Mouse (Mus musculus): Measurements from ENCODE around the gene Cuedc1.

Cuedc1 gene

DNA sequence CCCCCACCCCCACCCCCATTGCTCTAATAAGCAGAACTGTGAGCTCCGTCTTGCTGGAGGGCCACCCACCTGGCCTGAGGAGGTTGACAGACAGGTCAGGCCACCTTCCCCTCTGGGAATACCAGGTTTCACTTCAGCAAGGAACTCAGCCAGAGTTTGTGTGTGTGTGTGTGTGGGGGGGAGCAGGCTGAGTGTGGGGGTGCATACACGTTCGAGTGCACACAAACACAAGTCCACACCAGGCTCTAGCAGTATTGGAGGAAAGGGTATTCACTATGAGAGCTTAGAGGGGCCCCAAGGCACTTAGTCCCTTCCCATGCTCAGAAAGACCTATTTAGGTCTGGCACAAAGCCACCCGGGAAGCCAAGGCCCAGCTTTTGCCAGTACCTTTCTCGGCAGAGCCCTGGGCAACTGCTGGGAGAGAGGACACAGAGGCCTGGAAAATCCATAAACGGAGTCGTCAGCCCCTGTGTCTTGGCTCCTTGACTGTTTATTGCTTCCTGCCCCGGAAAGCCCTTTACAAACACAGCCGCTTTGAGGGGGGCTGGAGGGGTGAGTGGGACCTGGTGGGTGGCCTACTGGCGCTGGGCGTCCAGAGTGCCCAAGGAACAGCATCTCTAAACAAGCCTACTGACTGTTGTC, 50.9 kb downstream of the Cuedc1 start:
- peak; percentile 78 for DNase-seq

DNA sequence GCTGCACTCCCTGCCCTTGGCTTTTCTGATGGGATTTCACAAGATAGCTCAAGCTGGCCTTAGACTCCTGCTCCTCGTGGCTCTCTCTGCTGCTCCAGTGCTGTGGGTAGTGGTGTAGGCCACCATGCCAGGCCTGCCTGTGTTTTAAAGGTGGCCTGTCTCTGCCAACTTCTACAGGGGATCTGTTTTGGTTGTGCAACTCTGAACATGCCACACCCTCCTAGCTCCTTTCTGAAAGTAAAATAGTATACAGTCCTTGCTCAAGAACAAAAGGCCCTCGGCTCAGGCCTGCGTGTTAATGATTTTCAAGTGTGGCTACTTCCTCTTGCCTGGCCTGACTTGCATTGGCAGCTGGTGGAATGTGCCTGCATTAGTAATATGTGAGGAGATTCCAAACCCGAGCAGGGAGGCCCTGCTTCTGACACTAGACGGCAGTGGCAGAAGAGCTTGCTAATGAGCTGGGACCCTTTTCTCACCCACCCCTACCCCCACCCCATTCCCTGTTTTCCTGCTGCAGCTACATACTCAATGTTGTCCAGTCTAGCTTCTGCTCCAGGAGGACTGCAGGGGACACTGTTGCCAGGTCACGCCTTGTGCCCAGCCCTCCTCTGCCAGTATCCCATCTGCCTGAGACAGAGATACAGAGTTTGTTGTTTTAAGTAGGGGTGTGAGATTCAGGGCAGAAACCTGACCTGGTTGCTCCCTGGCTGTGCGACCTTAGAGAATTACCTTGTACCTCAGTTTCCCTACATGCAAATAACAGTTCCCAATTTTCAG, 53.7 kb downstream of the Cuedc1 start:
- DNase-seq, result no peak

DNA sequence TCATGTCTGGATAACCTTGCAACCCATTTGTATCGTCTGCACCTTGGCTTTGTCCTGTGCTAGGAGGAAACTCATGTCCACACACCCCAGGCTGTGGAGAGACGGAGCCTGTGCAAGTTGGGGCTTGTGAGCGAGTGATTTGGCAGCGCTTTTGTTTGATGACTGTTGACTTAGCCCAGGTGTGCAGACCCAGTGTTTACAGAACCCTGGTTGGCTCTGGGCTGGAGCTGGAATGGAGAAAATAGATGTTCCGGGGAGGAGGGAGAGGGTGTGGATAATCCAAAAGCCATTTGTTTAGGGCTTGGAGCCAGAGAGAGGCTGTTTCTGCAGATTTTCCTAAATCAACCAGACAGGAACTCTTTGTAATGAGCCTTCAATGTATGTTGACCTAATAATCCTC, 56.0 kb downstream of the Cuedc1 start:
- no peak for DNase-seq

DNA sequence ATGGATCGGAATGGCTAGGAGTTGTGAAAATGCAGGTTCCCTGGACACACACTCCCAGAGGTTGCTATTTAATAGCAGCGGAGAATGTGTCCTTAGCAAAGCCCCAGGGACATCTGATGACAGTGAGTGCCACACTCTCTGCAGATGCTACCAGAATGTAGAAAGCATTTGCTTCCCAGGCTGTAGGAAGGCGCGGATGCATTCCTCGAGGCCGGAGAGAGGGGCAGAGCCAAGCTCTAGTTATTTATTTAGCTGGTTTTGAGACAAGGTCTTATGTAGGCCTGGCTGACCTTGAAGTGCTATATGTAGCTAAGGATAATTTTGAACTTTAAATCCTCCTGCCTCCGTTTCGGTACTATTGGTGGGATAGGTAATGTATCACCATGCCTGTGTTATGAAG, 56.6 kb downstream of the Cuedc1 start:
- no peak for DNase-seq

DNA sequence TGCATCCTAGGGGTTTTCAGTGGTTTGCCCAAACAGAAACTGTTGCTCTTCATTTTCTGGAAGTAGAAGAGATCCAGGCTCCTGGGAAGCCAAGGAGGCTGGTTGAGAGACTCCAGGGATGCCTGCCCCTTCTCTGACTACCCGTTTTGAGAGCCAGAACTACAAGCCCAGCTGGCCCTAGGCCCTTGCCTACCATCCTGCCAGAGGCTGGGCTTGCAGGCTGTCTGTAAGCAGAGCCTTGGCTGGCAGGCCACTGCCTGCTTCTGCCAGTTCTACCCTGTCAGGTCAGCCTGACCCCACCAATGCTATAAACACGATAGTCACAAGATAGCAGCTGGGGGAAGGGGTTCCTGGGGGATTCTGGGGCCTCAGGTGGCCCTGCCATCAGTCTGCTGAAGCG, 57.6 kb downstream of the Cuedc1 start:
- no peak for DNase-seq

DNA sequence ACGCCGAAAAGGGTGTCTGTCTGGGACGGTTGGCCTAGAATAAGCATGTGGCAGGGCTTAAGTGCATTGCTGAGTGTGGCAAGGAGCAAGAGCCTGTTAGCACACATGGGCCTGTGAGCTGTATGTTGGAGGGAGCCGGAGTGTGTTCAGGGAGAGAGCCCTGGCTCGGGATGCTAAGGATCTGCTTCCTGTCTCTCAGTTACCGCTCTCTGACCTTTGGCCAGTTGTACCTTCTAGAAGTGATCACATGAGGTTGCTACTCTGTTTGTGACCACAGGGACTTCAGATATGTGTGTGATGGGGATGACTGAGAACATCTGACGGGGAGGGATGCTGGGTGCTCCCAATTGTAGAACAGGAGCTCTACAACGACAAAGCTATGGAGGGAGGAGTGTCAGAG, 58.1 kb downstream of the Cuedc1 start:
- DNase-seq, result no peak

DNA sequence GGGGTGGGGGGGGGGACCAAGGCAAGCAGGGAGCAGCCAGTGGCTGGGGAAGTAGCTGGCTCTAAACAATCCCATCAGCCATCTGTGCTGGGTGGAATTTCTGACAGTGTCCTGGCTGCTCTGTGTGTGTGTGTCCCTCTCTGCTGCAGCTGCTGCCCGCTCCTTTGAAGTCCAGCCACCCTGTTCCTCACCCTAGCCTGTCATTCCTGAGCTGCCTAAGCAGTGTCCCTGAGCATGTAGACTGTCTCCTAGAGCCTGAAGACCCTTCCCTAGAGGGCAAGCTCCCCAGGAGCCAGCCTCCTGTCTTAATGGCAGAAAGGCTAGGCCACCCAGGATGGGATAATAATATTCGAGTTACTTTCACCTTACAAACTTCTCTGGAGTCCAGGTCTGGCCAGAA, 58.5 kb downstream of the Cuedc1 start:
- DNase-seq, result no peak

DNA sequence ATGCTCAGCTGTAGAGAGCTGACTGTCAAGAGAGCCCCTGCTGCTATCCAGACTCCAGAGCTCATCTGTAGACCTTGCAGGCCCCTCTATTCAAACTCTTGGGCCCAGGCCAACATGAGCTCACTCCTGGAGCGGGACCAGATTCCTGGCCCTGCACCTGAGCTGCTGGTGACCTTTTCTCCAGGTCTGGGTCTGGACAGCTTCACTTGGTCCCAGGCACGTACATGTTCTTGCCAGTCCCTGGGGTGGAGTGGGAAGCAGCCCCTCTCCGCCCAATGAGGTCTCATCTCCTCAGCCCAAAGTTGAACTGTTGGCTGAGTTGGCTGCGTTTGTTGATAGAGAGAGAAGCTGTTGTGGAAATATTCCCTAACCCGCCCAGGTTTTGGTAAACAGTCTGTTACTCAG, 61.0 kb downstream of the Cuedc1 start:
- peak; percentile 79 for DNase-seq

DNA sequence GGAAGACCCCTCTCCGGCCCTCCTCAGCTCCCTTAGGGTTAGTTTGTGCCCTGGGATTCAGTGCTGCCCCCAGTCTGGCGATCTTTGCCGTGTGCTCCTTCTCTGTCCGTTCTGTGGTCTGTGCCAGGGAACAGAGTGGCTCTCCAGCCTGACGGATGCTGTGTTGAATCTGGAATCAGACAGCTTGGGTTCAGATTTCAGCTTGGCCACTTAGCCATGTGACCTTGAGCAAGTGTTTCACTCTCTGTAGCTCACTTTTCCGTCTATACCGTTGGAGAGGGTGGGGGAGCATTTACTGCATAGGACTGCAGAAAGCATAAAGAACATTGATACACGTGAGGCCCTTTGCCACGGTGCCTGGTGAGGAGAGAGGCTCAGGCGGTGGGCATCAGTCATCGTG, 61.5 kb downstream of the Cuedc1 start:
- no peak for DNase-seq

DNA sequence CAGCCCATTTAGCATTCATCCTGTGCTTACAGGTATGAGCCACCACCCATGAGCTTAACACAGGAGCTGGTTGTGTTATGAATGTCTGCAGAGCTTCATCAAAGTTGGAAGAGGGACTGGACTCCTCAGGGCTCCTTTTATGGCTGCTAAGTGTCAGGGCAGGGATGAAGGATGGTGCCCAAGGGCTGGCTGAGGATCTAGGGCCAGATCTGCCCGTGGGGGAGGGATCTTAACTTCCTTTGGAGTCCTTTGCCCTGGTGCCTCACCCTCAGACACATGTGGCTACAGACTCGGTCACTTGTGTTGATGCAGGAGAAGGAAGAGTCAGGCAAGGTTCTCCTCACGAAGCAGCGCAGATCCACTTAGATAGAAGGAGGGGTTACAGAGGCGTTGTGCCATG, 62.5 kb downstream of the Cuedc1 start:
- no peak for DNase-seq

DNA sequence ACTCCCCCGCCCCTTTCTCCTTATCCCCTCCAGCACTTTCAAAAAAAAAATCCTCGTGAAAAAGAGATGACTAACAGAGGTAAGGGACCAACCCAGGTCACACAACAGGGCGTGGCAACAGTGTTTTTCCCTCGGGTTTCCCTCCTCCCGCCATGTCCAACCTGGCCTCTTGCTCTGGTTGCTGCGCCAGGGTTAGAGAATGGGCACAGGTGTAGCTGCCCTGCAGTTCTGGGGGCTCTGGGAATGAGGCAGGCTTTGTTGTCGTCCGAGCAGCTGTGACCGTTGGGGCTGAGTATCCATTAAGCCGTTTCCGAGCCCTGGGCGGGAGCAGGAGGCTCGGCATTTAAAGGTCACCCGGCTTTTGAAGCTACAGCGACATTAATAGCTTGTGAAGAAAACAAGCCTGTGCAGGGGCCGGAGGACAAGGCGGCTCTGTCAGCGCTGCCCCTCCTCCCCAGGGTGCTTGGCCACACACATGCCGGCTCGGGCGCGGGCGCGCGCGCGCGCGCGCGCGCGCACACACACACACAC, 63.3 kb downstream of the Cuedc1 start:
- DNase-seq, result peak; percentile 81

DNA sequence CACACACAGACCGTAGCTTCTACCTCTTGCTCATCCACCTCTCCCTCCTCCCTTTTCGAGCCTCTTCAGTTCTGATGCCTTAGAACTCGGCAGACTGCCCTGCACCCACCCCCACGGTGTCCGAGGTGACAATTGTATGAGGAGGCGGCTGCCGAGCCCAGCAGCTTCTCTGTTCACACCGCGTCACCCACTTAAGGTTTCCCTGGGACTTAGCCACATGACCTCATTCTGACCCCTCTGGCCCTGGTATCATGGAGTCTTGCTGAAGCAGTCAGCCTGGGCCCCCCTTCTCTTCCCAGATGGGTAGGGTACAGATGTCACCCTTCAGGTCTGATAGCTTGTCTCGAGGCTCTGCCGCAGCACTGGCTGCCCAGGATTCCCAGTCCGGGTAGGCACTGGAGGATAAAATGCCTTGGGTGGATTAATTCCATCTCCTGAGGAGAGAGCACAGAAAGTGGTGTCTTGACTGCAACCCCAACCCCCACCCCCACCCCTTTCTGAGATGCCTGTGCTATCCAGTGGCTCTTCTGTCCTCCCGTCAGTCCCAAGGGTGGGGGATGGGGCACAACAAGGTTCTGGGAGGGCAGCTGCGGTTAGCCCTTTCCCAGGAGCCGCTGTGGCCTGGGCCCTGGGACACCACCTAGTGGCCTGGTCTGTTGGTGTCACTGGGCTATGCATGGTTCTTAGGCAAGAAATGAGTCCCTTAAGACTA, 63.9 kb downstream of the Cuedc1 start:
- DNase-seq, result peak; percentile 95

DNA sequence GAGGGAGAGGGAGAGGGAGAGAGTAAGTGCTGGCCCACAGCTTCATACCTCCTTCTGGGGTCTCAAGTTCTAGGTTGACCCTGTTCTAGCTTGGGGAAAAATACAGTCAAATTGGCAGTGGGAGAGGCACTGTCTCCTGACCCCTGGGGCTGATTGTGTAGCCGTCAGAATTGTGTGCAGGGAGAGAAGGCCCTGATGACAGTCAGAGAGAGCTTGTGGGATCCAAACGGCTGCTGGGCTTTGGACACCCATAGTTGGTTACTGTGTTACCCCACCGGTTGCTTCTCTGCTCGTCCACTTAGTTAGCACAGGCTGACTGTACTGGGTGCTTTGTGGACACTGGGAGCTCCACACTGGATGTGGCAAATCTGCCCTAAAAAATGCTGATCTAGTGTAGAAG, 64.9 kb downstream of the Cuedc1 start:
- no peak for DNase-seq

DNA sequence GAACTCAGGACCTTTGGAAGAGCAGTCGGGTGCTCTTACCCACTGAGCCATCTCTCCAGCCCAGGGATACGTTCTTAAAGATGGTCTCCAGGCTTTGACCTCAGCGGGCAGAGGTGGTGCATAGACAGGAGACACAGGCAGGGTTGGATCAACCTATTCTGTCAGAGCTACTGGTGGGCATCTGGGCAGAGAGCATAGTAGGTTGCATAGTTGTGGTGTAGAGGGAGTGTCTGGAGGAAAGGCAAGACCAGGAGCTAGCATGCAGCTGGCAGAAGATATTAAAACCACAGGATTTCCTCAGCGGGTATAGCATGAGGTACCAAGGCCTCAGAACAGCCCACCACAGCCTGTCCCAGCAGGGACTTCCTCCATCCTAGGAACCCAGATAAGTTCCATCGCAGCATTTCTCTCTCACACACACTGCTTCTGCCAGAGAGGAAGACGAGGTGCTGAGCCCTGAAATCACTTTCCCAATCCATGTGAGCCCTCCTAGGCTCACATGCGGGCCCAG, 66.4 kb downstream of the Cuedc1 start:
- no peak for DNase-seq

DNA sequence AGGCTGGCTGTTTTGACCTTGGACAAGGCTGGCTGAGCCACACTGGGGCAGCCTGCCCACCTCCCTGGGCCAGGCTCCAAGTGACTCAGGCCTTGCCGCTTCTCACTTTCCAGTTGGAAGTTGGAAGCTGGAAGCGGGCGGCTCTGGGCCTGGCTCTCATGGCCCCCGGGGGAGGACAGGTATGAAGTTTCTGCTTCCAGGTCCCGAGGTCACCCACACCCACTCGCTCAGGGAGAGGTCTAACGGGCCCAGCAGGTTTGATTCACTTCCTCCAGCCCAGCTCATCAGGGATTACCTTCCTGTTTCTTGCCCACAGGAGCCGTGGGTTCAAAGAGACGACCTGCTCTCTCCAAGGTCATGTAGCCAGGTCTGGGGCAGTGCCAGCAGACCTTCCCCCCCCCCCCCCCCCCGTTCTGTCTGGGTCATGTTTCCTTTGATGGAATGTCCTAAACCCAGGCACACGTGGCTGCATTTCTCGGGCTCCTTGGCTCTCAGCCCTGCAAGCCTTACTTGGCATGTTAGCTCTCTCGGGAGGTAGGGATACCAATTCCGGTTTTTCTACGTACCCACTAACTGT, 67.0 kb downstream of the Cuedc1 start:
- DNase-seq, result peak; percentile 75

DNA sequence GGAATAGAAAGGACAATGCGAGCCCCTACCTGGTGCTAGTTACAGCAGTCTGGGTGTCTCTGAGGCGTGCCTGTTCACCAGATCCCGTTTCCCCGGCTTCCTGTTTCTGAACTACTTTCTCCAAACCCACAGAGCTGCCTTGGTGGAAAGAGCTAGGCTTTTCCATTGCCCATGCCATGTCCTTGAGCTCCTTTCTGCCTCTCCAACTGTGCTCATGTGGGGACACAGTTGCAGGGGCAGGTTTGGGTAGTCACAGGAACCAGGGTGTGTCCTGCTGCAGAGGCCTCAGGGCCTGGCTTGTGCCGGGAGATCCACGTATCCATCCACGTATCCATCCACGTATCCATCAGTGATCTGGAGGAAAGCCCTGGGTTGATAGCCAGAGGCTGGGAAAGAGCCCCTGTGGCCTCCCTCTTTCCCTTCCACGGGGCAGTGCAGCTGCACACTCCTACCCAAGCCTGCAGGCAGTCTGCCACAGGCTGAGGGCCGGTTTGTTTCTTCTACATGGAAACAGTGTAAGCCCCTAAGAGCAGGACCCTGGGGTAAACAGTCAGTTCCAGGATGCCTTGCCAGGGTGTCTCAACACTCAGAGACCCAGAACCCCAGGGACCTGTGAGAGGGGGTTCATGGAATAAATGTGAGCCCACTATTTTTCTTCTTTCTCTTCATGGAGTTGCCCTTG, 68.0 kb downstream of the Cuedc1 start:
- no peak for DNase-seq

DNA sequence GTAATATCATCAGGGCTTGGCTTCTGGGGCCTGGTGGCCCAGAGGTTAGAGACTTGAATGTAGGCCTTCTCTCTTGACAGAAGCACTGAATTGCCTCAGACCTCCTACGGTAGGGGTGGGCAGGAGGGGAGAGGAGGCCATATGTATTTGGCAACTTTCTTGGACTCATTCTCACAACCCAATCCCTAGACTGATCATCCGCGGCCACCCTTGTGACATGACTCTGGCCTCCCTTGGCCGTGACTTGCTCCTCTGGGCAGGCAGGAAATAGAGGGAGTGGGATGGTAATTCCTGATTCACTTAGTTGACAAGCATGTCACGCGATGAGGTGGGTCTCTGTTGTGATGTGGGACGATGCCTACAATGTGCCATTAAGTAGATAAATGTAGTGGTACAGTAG, 68.6 kb downstream of the Cuedc1 start:
- DNase-seq, result no peak

DNA sequence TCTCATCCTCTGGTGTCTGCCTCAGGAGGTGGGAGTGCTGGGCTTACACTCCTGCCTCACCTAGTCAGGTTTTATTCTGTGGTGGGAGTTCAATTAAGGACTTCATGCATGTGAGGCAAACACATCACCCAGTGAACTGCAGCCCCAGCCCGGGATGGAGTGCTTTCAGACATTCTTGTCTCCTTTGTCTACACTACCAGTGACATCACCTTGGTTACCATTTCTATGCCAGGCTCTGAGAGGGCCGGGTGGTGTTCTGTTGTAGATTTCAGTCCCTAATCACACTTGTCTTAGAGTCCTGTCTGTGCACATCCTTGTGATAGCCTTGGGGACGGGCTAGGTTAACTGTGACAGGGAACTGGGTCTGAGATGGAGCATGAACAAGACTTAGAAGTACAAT, 70.8 kb downstream of the Cuedc1 start:
- no peak for DNase-seq

DNA sequence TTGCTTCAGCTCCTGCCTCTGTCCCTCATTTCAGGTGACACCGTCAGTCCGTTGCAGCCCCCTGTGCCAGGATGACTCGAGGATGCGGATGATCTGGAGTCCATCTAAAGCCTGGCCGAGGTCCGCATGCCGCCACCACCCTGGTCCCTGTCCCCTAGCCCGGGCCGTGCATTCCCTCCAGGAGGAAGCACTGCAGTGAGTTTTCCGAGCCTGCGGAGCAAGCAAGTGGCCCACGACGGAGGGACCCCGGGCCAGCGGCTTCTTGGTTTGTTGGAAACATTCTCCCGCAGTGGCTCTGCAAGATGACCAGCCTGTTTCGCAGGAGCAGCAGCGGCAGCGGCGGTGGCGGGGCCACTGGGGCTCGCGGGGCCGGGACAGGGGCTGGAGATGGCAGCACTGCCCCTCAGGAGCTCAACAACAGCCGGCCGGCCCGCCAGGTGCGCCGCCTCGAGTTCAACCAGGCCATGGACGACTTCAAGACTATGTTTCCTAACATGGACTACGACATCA, 71.7 kb downstream of the Cuedc1 start:
- no peak for DNase-seq

DNA sequence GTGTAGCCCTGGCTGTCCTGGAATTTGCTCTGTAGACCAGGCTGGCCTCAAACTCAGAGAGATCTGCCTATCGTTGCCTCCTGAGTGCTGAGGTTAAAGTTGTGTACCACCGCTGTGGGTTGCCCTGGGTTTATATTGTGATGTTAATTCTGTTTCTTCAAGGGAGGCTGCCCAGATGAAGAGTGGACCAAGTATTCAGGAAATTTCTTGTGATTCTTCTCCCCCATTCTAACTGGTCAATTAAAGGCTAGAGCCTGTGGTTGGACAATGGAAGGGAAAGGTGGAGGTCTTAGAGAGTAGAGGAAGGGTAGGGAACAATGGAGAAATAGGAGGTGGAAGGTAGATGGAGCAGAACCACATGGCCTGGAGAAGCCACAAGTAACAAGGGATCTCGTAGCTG, 72.7 kb downstream of the Cuedc1 start:
- DNase-seq, result no peak

DNA sequence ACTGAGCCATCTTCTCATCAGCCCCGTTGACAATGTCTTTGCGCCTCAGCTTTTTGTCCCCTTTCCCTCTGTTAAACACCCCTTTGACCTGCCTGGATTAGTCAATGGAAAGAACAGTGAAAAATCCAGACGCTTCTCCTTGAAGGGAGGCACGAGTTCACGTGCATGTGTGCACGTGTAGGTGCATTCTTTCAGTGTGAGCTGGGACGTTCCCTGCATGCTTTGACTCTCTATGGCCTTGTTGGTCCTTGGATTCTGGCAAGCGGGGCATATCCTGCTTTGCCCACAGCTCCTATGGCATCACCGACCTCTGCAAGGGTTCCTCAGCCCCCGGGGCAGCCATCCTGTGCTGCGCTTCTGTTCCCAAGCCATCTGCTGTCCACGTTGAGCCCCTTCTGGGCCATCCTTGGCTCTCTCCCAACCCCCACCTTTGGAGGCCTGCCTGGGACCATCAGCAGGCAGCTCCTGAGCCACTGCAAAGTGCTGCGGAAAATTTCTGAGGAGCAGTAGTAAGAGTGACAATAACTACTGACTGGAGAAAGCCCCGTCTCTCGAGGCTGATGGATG, 74.1 kb downstream of the Cuedc1 start:
- DNase-seq, result peak; percentile 61

All from cerebellum, adult 9-10 months (tissue).